Mouse (Mus musculus): ENCODE measurements around the gene Hsd17b2. TPM values are rescaled to one million over a fixed set of nuclear protein-coding genes. Genes with fewer than 3 reads are reported as not detected.

The Hsd17b2 gene
- total RNA-seq (2021) = not detected

GRCm38 (mm10) chr8:117701859-117702258 is at the start of gene Hsd17b2:
Gene Hsd17b2 (plus strand): TSS chr8:117701904.
- no peak for DNase-seq
- intact Hi-C loops (cut with DNase I) = no loop called here

GRCm38 (mm10) chr8:117652318-117652717 is 49.4 kb upstream of the Hsd17b2 start:
- no peak for DNase-seq
- intact Hi-C loops (cut with DNase I) = no loop called here

- intact Hi-C loops (cut with DNase I) = no loop called here
- peak; percentile 10 for DNase-seq
These were observed 42.7 kb upstream of the Hsd17b2 start for GRCm38 (mm10) chr8:117658990-117659389.

- intact Hi-C loops (cut with DNase I) = no loop called here
These were observed 41.2 kb upstream of the Hsd17b2 start for GRCm38 (mm10) chr8:117660358-117661031.

GRCm38 (mm10) chr8:117667349-117668124 is 34.2 kb upstream of the Hsd17b2 start:
- no peak for DNase-seq
- intact Hi-C loops (cut with DNase I) = no loop called here

More at GRCm38 (mm10) chr8:117660358-117661031, 41.2 kb upstream of the Hsd17b2 start:
- DNase-seq = peak; percentile 17

GRCm38 (mm10) chr8:117670461-117670860 is 31.2 kb upstream of the Hsd17b2 start:
- DNase-seq = no peak
- intact Hi-C loops (cut with DNase I) = no loop called here

GRCm38 (mm10) chr8:117672558-117672957 is 29.1 kb upstream of the Hsd17b2 start:
- intact Hi-C loops (cut with DNase I) = no loop called here
- no peak for DNase-seq

- intact Hi-C loops (cut with DNase I) = no loop called here
- peak; percentile 15 for DNase-seq
These were observed 28.3 kb upstream of the Hsd17b2 start, which contains the start of gene Sdr42e1 for GRCm38 (mm10) chr8:117673430-117673830. Gene Sdr42e1 (minus strand): TSS chr8:117673689.

- DNase-seq = no peak
These were observed 26.5 kb upstream of the Hsd17b2 start for GRCm38 (mm10) chr8:117675171-117675570.

GRCm38 (mm10) chr8:117676460-117676859 is 25.2 kb upstream of the Hsd17b2 start:
- intact Hi-C loops (cut with DNase I) = no loop called here
- DNase-seq = no peak

More at GRCm38 (mm10) chr8:117675171-117675570, 26.5 kb upstream of the Hsd17b2 start:
- intact Hi-C loops (cut with DNase I) = no loop called here

- intact Hi-C loops (cut with DNase I) = no loop called here
- no peak for DNase-seq
These were observed 24.7 kb upstream of the Hsd17b2 start for GRCm38 (mm10) chr8:117677011-117677410.

- intact Hi-C loops (cut with DNase I) = no loop called here
These were observed 23.1 kb upstream of the Hsd17b2 start for GRCm38 (mm10) chr8:117678650-117679049.

GRCm38 (mm10) chr8:117683925-117684472 is 17.7 kb upstream of the Hsd17b2 start:
- intact Hi-C loops (cut with DNase I) = no loop called here
- DNase-seq = no peak

More at GRCm38 (mm10) chr8:117678650-117679049, 23.1 kb upstream of the Hsd17b2 start:
- no peak for DNase-seq

- intact Hi-C loops (cut with DNase I) = no loop called here
- no peak for DNase-seq
These were observed 17.2 kb upstream of the Hsd17b2 start for GRCm38 (mm10) chr8:117684504-117684903.

- no peak for DNase-seq
- intact Hi-C loops (cut with DNase I) = no loop called here
These were observed 13.8 kb upstream of the Hsd17b2 start for GRCm38 (mm10) chr8:117687890-117688289.

GRCm38 (mm10) chr8:117692131-117692530 is 9.6 kb upstream of the Hsd17b2 start:
- DNase-seq = no peak
- intact Hi-C loops (cut with DNase I) = no loop called here

GRCm38 (mm10) chr8:117695636-117696035 is 6.1 kb upstream of the Hsd17b2 start:
- intact Hi-C loops (cut with DNase I) = no loop called here
- DNase-seq = no peak

- DNase-seq = peak; percentile 48
- intact Hi-C loops (cut with DNase I) = no loop called here
These were observed 4.5 kb upstream of the Hsd17b2 start for GRCm38 (mm10) chr8:117697248-117697647.

- no peak for DNase-seq
- intact Hi-C loops (cut with DNase I) = no loop called here
These were observed 1.0 kb upstream of the Hsd17b2 start for GRCm38 (mm10) chr8:117700699-117701098.

- intact Hi-C loops (cut with DNase I) = no loop called here
- no peak for DNase-seq
These were observed 458 bp upstream of the Hsd17b2 start for GRCm38 (mm10) chr8:117701246-117701645.

GRCm38 (mm10) chr8:117702701-117703100 is 997 bp downstream of the Hsd17b2 start:
- intact Hi-C loops (cut with DNase I) = no loop called here
- DNase-seq = no peak

GRCm38 (mm10) chr8:117706141-117706540 is 4.4 kb downstream of the Hsd17b2 start:
- intact Hi-C loops (cut with DNase I) = no loop called here
- DNase-seq = no peak
